Mouse (Mus musculus): ENCODE data around the gene Atad1.

- TF ChIP-seq CTCF (IDR thresholded peaks at IDR 0.05; ENCODE audit: low read depth, low read length) (no peak), POLR2A (IDR thresholded peaks at IDR 0.05; ENCODE audit: borderline replicate concordance, low read depth, low read length) (no peak)
Observed at GRCm38 (mm10) chr19:32662936-32663335, 76.7 kb downstream of the Atad1 start.

Data from bone marrow macrophage, adult 2 months (primary cell).